Mouse (Mus musculus) kidney, adult 2 months (tissue): ENCODE measurements at regions not wholly inside any gene's neighbourhood (a gene's known extent, or its start where the extent isn't known, plus 50 kb on each side); places are given as distances from the start of the nearest gene placed in this dataset.

Experiments used
- CTCF ChIP-seq: fragments of 200-500 bp; conservative IDR thresholded peaks from 2 replicates; pipeline ENCODE4 v1.5.1; 2011; ENCODE audit warnings: low read depth, mild to moderate bottlenecking, control low read depth, low read length, moderate library complexity, mixed read lengths; ENCODE audit not compliant: insufficient read depth, insufficient read length
- POLR2A ChIP-seq: fragments of 200-500 bp; IDR thresholded peaks from one replicate; pipeline ENCODE4 v1.6.1; 2011; ENCODE audit warnings: low read depth, low read length, control low read depth

DNA sequence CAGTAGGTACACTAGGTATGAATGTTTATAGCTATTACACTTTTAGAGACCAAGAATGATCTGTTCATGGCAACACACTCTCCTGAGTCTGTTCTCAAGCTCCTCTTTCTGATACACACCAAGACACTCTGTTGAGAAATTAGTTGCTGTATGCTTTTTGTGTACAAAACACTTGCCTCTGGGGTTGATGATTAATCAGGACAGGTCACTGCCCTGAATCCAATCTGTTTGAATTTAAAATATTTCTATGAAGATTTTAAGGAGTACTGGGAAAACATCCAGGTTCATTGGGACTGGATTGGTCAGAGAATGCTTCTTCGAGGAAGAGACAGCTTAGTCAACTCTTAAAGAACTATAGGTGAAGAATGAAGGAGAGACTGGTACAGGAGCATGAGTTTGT, 94.6 kb upstream of the Tbx20 start:
- no peak for TF ChIP-seq POLR2A
- no peak for TF ChIP-seq CTCF
